Mouse (Mus musculus) limb, embryonic 12.5 days (tissue): ENCODE data around the gene Pls3. TPM values are rescaled to one million over a fixed set of nuclear protein-coding genes. Genes with fewer than 3 reads are reported as not detected.
A peak's percentile ranks its signal among the peaks of the same experiment; 100 is the strongest.
"Not testable (repeated sequence)": the region's sequence is repeated elsewhere in the genome, so short reads cannot be mapped to it uniquely, and the experiment has no call there.

ENCODE experiments used
- ATAC-seq: fragments of 200-750 bp; cut with Nextera tagmentation; 2 replicates; pipeline ENCODE4 v1.8.0; 2017; ENCODE audit warnings: low read depth, moderate TSS enrichment; ENCODE audit not compliant: insufficient number of reproducible peaks, insufficient read depth, low FRiP score, low TSS enrichment
- H3K27ac ChIP-seq: fragments of 300-500 bp; sonication (generic); 2 replicates; pipeline ENCODE4 v1.5.1; 2016; ENCODE audit warnings: mild to moderate bottlenecking, moderate library complexity
- H3K27me3 ChIP-seq: fragments of 300-500 bp; sonication (generic); 2 replicates; pipeline ENCODE4 v1.6.1; 2016; ENCODE audit warnings: mild to moderate bottlenecking, moderate library complexity
- H3K36me3 ChIP-seq: fragments of 300-500 bp; sonication (generic); 2 replicates; pipeline ENCODE4 v1.6.1; 2016; ENCODE audit warnings: mild to moderate bottlenecking, moderate library complexity
- H3K4me1 ChIP-seq: fragments of 300-500 bp; sonication (generic); replicated peaks from 2 replicates; pipeline ENCODE4 v1.6.1; 2016
- H3K4me2 ChIP-seq: fragments of 300-500 bp; sonication (generic); 2 replicates; pipeline ENCODE4 v1.6.1; 2016; ENCODE audit warnings: mild to moderate bottlenecking, moderate library complexity
- H3K4me3 ChIP-seq: fragments of 300-500 bp; sonication (generic); replicated peaks from 2 replicates; pipeline ENCODE4 v1.5.1; 2016; ENCODE audit warnings: mild to moderate bottlenecking
- H3K9ac ChIP-seq: fragments of 300-500 bp; sonication (generic); replicated peaks from 2 replicates; pipeline ENCODE4 v1.6.1; 2016; ENCODE audit warnings: mild to moderate bottlenecking, moderate library complexity
- H3K9me3 ChIP-seq: fragments of 300-500 bp; sonication (generic); 2 replicates; pipeline ENCODE4 v1.6.1; 2016; ENCODE audit warnings: mild to moderate bottlenecking, moderate library complexity
- WGBS: fragments of 180-500 bp; shearing (Covaris S2); methylation state at CpG from one replicate; pipeline ENCODE4 v1.1.7; 2016; 5-methylcytosine and 5-hydroxymethylcytosine counted together
- polyA plus RNA-seq: library from polyadenylated mRNA; unstranded; fragments of >200 nt; fragmentation: Nextera tagmentation; extraction: Ambion mirVana; gene quantifications from 2 replicates; pipeline ENCODE4 v1.2.1, GENCODE M21; 2016

The Pls3 gene
- polyA plus RNA-seq, 1 experiment from 2014 or later = 110 TPM

GRCm38 (mm10) chrX:75777461-75777860, 97.5 kb downstream of the Pls3 start:
- H3K9me3 ChIP-seq = no peaks in the 10 kb centered on the region
- no peaks in the 10 kb centered on the region for H3K36me3 ChIP-seq
- H3K4me1 ChIP-seq = no peaks in the 10 kb centered on the region
- no peak overlapping the region for H3K4me3 ChIP-seq
- no peak for ATAC-seq
- H3K9ac ChIP-seq = no peak overlapping the region
- 70% methylated on average over 2 of the region's 2 CpGs for WGBS
- no peak overlapping the region for H3K4me2 ChIP-seq
- no peak overlapping the region for H3K27ac ChIP-seq
- H3K27me3 ChIP-seq = no peaks in the 10 kb centered on the region

GRCm38 (mm10) chrX:75764794-75765328, 110.1 kb downstream of the Pls3 start:
- no peak for ATAC-seq
- H3K36me3 ChIP-seq = no peaks in the 10 kb centered on the region
- H3K4me2 ChIP-seq = peak overlapping the region; percentile 58
- peak overlapping the region; percentile 63; the same call in 1 of the 2 replicates for H3K9ac ChIP-seq
- H3K27ac ChIP-seq = peak overlapping the region; percentile 89
- no peaks in the 10 kb centered on the region for H3K9me3 ChIP-seq
- peak overlapping the region; percentile 47 for H3K4me3 ChIP-seq
- 0 out of 2 replicates have a peak, but pooled peaks cover 3% of the 10 kb centered on the region for H3K4me1 ChIP-seq
- WGBS = 41% methylated on average over 7 of the region's 7 CpGs
- no peaks in the 10 kb centered on the region for H3K27me3 ChIP-seq

- peak overlapping the region; percentile 63 for H3K9ac ChIP-seq
- H3K4me1 ChIP-seq = 0 out of 2 replicates have a peak, but pooled peaks cover 3% of the 10 kb centered on the region
- H3K9me3 ChIP-seq = no peaks in the 10 kb centered on the region
- peak overlapping the region; percentile 47 for H3K4me3 ChIP-seq
- 11% methylated on average over 19 of the region's 19 CpGs for WGBS
- H3K36me3 ChIP-seq = peaks cover 3% of the 10 kb centered on the region; the same call in 1 of the 2 replicates
- peak overlapping the region; percentile 89 for H3K27ac ChIP-seq
- peak; percentile 89 for ATAC-seq
- H3K27me3 ChIP-seq = no peaks in the 10 kb centered on the region
- H3K4me2 ChIP-seq = peak overlapping the region; percentile 58
These were observed 110.7 kb downstream of the Pls3 start for GRCm38 (mm10) chrX:75764135-75764793.

- H3K4me2 ChIP-seq, H3K9me3 ChIP-seq, H3K4me3 ChIP-seq, ATAC-seq, H3K27ac ChIP-seq, H3K27me3 ChIP-seq, H3K4me1 ChIP-seq, H3K9ac ChIP-seq, H3K36me3 ChIP-seq: not testable (repeated sequence)
- 83% methylated on average over 2 of the region's 2 CpGs for WGBS
These were observed 115.5 kb downstream of the Pls3 start for GRCm38 (mm10) chrX:75759461-75759860.

- 73% methylated on average over 12 of the region's 12 CpGs for WGBS
- not testable (repeated sequence) for H3K9me3 ChIP-seq, H3K36me3 ChIP-seq, H3K4me3 ChIP-seq, ATAC-seq, H3K9ac ChIP-seq, H3K27ac ChIP-seq, H3K27me3 ChIP-seq, H3K4me1 ChIP-seq, H3K4me2 ChIP-seq
These were observed 115.9 kb downstream of the Pls3 start for GRCm38 (mm10) chrX:75759036-75759435.

- H3K4me1 ChIP-seq = not testable (repeated sequence)
- WGBS = 82% methylated on average over 14 of the region's 14 CpGs
These were observed 117.0 kb downstream of the Pls3 start for GRCm38 (mm10) chrX:75757966-75758365.

GRCm38 (mm10) chrX:75754531-75754930, 120.5 kb downstream of the Pls3 start:
- H3K4me3 ChIP-seq, H3K4me2 ChIP-seq, H3K27me3 ChIP-seq, H3K27ac ChIP-seq, H3K4me1 ChIP-seq, H3K9ac ChIP-seq, H3K36me3 ChIP-seq, ATAC-seq, H3K9me3 ChIP-seq: not testable (repeated sequence)

More at GRCm38 (mm10) chrX:75757966-75758365, 117.0 kb downstream of the Pls3 start:
- not testable (repeated sequence) for H3K27ac ChIP-seq, H3K27me3 ChIP-seq, ATAC-seq, H3K4me3 ChIP-seq, H3K36me3 ChIP-seq, H3K9me3 ChIP-seq, H3K4me2 ChIP-seq, H3K9ac ChIP-seq

- H3K36me3 ChIP-seq, H3K27me3 ChIP-seq, H3K27ac ChIP-seq, H3K4me1 ChIP-seq, H3K9ac ChIP-seq, H3K9me3 ChIP-seq, H3K4me3 ChIP-seq, H3K4me2 ChIP-seq, ATAC-seq: not testable (repeated sequence)
- WGBS = 71% methylated on average over 8 of the region's 12 CpGs
These were observed 124.8 kb downstream of the Pls3 start for GRCm38 (mm10) chrX:75750126-75750725.

- not testable (repeated sequence) for H3K9me3 ChIP-seq, H3K9ac ChIP-seq, H3K27me3 ChIP-seq, H3K4me2 ChIP-seq, H3K36me3 ChIP-seq, H3K4me3 ChIP-seq, H3K27ac ChIP-seq, ATAC-seq, H3K4me1 ChIP-seq
- 62% methylated on average over 9 of the region's 10 CpGs for WGBS
These were observed 125.7 kb downstream of the Pls3 start for GRCm38 (mm10) chrX:75749312-75749711.

GRCm38 (mm10) chrX:75744466-75744865, 130.5 kb downstream of the Pls3 start:
- H3K27ac ChIP-seq, H3K9me3 ChIP-seq, H3K4me2 ChIP-seq, H3K4me3 ChIP-seq, H3K27me3 ChIP-seq, H3K36me3 ChIP-seq, H3K4me1 ChIP-seq, ATAC-seq, H3K9ac ChIP-seq: not testable (repeated sequence)
- WGBS = 84% methylated on average over 14 of the region's 14 CpGs

GRCm38 (mm10) chrX:75739464-75739863, 135.5 kb downstream of the Pls3 start:
- not testable (repeated sequence) for H3K36me3 ChIP-seq, H3K4me1 ChIP-seq, H3K4me2 ChIP-seq, H3K9me3 ChIP-seq, H3K27me3 ChIP-seq, H3K9ac ChIP-seq, H3K4me3 ChIP-seq, ATAC-seq, H3K27ac ChIP-seq
- 65% methylated on average over 3 of the region's 8 CpGs for WGBS
